Mouse (Mus musculus): Measurements from ENCODE around the gene Trp53rkb.
"Not testable (repeated sequence)": the region's sequence is repeated elsewhere in the genome, so short reads cannot be mapped to it uniquely, and the experiment has no call there.

The Trp53rkb gene

GRCm38 (mm10) chr2:166792355-166792754 lies at the start of gene Trp53rkb:
Gene Trp53rkb (plus strand): TSS chr2:166792531.
- DNase-seq (ENCODE audit: low spot score in 2 of 2), result no peak

- no peak for DNase-seq (ENCODE audit: low spot score in 2 of 2)
Observed at GRCm38 (mm10) chr2:166743504-166743903, 48.8 kb upstream of the Trp53rkb start.

- DNase-seq (ENCODE audit: low spot score in 2 of 2), result no peak
Observed at GRCm38 (mm10) chr2:166744433-166744832, 47.9 kb upstream of the Trp53rkb start.

- DNase-seq (ENCODE audit: low spot score in 2 of 2), result no peak
Observed at GRCm38 (mm10) chr2:166745849-166746248, 46.5 kb upstream of the Trp53rkb start.

GRCm38 (mm10) chr2:166746261-166746913 lies 45.9 kb upstream of the Trp53rkb start:
- DNase-seq (ENCODE audit: low spot score in 2 of 2), result not testable (repeated sequence)

GRCm38 (mm10) chr2:166750620-166751191 lies 41.6 kb upstream of the Trp53rkb start:
- DNase-seq (ENCODE audit: low spot score in 2 of 2), result no peak

GRCm38 (mm10) chr2:166754194-166754593 lies 38.1 kb upstream of the Trp53rkb start:
- no peak for DNase-seq (ENCODE audit: low spot score in 2 of 2)

GRCm38 (mm10) chr2:166754760-166755159 lies 37.6 kb upstream of the Trp53rkb start:
- no peak for DNase-seq (ENCODE audit: low spot score in 2 of 2)

- DNase-seq (ENCODE audit: low spot score in 2 of 2), result no peak
Observed at GRCm38 (mm10) chr2:166757969-166758368, 34.4 kb upstream of the Trp53rkb start.

GRCm38 (mm10) chr2:166764051-166764450 lies 28.3 kb upstream of the Trp53rkb start:
- no peak for DNase-seq (ENCODE audit: low spot score in 2 of 2)

- no peak for DNase-seq (ENCODE audit: low spot score in 2 of 2)
Observed at GRCm38 (mm10) chr2:166767591-166767990, 24.7 kb upstream of the Trp53rkb start.

GRCm38 (mm10) chr2:166771396-166771795 lies 20.9 kb upstream of the Trp53rkb start:
- DNase-seq (ENCODE audit: low spot score in 2 of 2), result no peak

- no peak for DNase-seq (ENCODE audit: low spot score in 2 of 2)
Observed at GRCm38 (mm10) chr2:166773587-166773986, 18.7 kb upstream of the Trp53rkb start.

GRCm38 (mm10) chr2:166774275-166774674 lies 18.1 kb upstream of the Trp53rkb start:
- DNase-seq (ENCODE audit: low spot score in 2 of 2), result no peak

- no peak for DNase-seq (ENCODE audit: low spot score in 2 of 2)
Observed at GRCm38 (mm10) chr2:166775357-166775893, 16.9 kb upstream of the Trp53rkb start.

GRCm38 (mm10) chr2:166776272-166776671 lies 16.1 kb upstream of the Trp53rkb start:
- no peak for DNase-seq (ENCODE audit: low spot score in 2 of 2)

GRCm38 (mm10) chr2:166779956-166780355 lies 12.4 kb upstream of the Trp53rkb start:
- no peak for DNase-seq (ENCODE audit: low spot score in 2 of 2)

- peak; percentile 59 to 64 for DNase-seq (ENCODE audit: low spot score in 2 of 2)
Observed at GRCm38 (mm10) chr2:166780980-166781578, 11.3 kb upstream of the Trp53rkb start.

GRCm38 (mm10) chr2:166784376-166784775 lies 8.0 kb upstream of the Trp53rkb start:
- DNase-seq (ENCODE audit: low spot score in 2 of 2), result no peak

- peak; percentile 95 to 96 for DNase-seq (ENCODE audit: low spot score in 2 of 2)
Observed at GRCm38 (mm10) chr2:166786353-166787004, 5.9 kb upstream of the Trp53rkb start.

- DNase-seq (ENCODE audit: low spot score in 2 of 2), result no peak
Observed at GRCm38 (mm10) chr2:166791738-166792137, 593 bp upstream of the Trp53rkb start.

- peak; percentile 69 to 78 for DNase-seq (ENCODE audit: low spot score in 2 of 2)
Observed at GRCm38 (mm10) chr2:166793542-166794214, 1.3 kb downstream of the Trp53rkb start.
